Mouse (Mus musculus): ENCODE measurements around the gene Micu1.

Gene Micu1

GRCm38 (mm10) chr10:59884327-59885173 is 182.3 kb downstream of the Micu1 start:
- DNase-seq (ENCODE audit: low spot score) = no peak

- DNase-seq (ENCODE audit: low spot score) = no peak
Observed at GRCm38 (mm10) chr10:59885174-59886080, 183.2 kb downstream of the Micu1 start.

- no peak for DNase-seq (ENCODE audit: low spot score)
Observed at GRCm38 (mm10) chr10:59886081-59886466, 183.8 kb downstream of the Micu1 start.

GRCm38 (mm10) chr10:59887432-59887831 is 185.2 kb downstream of the Micu1 start:
- DNase-seq (ENCODE audit: low spot score) = no peak

- DNase-seq (ENCODE audit: low spot score) = no peak
Observed at GRCm38 (mm10) chr10:59889339-59889738, 187.1 kb downstream of the Micu1 start.

- no peak for DNase-seq (ENCODE audit: low spot score)
Observed at GRCm38 (mm10) chr10:59889953-59890751, 187.9 kb downstream of the Micu1 start.

GRCm38 (mm10) chr10:59892977-59893376 is 190.7 kb downstream of the Micu1 start:
- DNase-seq (ENCODE audit: low spot score) = no peak

- peak; percentile 77 for DNase-seq (ENCODE audit: low spot score)
Observed at GRCm38 (mm10) chr10:59894251-59895160, 192.2 kb downstream of the Micu1 start.

- DNase-seq (ENCODE audit: low spot score) = no peak
Observed at GRCm38 (mm10) chr10:59895460-59896186, 193.3 kb downstream of the Micu1 start.

- DNase-seq (ENCODE audit: low spot score) = no peak
Observed at GRCm38 (mm10) chr10:59896211-59896610, 193.9 kb downstream of the Micu1 start.

GRCm38 (mm10) chr10:59896911-59897331 is 194.6 kb downstream of the Micu1 start:
- DNase-seq (ENCODE audit: low spot score) = no peak

- peak; percentile 85 for DNase-seq (ENCODE audit: low spot score)
Observed at GRCm38 (mm10) chr10:59897511-59897910, 195.2 kb downstream of the Micu1 start.

GRCm38 (mm10) chr10:59898180-59898778 is 196.0 kb downstream of the Micu1 start:
- no peak for DNase-seq (ENCODE audit: low spot score)

- DNase-seq (ENCODE audit: low spot score) = no peak
Observed at GRCm38 (mm10) chr10:59898935-59899334, 196.7 kb downstream of the Micu1 start.

GRCm38 (mm10) chr10:59899341-59900173 is 197.3 kb downstream of the Micu1 start:
- peak; percentile 93 for DNase-seq (ENCODE audit: low spot score)

GRCm38 (mm10) chr10:59900174-59900435 is 197.8 kb downstream of the Micu1 start:
- DNase-seq (ENCODE audit: low spot score) = no peak

- DNase-seq (ENCODE audit: low spot score) = no peak
Observed at GRCm38 (mm10) chr10:59900939-59901338, 198.7 kb downstream of the Micu1 start.

GRCm38 (mm10) chr10:59901463-59901862 is 199.2 kb downstream of the Micu1 start:
- no peak for DNase-seq (ENCODE audit: low spot score)

GRCm38 (mm10) chr10:59901986-59902605 is 199.8 kb downstream of the Micu1 start:
- DNase-seq (ENCODE audit: low spot score) = no peak

Measured in left cerebral cortex, adult 11 months (tissue).